Mouse (Mus musculus): ENCODE measurements around the gene Hoxb8. TPM values are rescaled to one million over a fixed set of nuclear protein-coding genes. Genes with fewer than 3 reads are reported as not detected.

Hoxb8 gene
- total RNA-seq, 2 experiments from 2014 or later, result not detected

DNA sequence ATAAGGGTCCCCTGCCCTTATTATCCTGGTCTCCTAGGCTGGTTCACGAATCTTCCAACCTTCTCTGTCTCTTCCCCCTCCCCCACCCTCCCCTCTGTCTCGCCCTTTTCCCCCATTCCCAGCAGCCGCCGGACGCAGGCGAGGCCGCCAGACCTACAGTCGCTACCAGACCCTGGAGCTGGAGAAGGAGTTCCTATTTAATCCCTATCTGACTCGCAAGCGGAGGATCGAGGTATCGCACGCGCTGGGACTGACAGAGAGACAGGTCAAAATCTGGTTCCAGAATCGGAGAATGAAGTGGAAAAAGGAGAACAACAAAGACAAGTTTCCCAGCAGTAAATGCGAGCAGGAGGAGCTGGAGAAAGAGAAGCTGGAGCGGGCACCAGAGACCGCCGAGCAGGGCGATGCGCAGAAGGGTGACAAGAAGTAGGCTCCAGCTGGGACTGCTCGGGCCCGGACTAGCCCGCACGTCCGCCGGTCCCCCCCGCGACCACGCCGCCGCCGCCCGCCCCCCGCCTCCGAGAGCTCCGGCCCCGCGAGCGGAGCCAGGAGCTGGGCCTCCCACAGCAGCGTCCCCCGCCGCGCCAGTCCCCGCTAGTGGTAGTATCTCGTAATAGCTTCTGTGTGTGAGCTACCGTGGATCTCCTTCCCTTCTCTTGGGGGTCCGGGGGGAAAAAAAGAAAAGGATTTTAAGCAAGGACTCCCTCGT lies 2.5 kb downstream of the Hoxb8 start:
- peak; percentile 48; the same call in 1 of the 2 replicates for ATAC-seq (replicated peaks; ENCODE audit: low FRiP score, low TSS enrichment, poor library complexity, severe bottlenecking)

- no peak for ATAC-seq (replicated peaks; ENCODE audit: low FRiP score, low TSS enrichment, poor library complexity, severe bottlenecking)
Observed at GRCm38 (mm10) chr11:96284774-96285734, 3.3 kb downstream of the Hoxb8 start.

- no peak for ATAC-seq (replicated peaks; ENCODE audit: low FRiP score, low TSS enrichment, poor library complexity, severe bottlenecking)
Observed at GRCm38 (mm10) chr11:96285771-96286738, 4.3 kb downstream of the Hoxb8 start, which contains the start of gene Hoxb7. Gene Hoxb7, plus strand, starts transcription at chr11:96286623.

DNA sequence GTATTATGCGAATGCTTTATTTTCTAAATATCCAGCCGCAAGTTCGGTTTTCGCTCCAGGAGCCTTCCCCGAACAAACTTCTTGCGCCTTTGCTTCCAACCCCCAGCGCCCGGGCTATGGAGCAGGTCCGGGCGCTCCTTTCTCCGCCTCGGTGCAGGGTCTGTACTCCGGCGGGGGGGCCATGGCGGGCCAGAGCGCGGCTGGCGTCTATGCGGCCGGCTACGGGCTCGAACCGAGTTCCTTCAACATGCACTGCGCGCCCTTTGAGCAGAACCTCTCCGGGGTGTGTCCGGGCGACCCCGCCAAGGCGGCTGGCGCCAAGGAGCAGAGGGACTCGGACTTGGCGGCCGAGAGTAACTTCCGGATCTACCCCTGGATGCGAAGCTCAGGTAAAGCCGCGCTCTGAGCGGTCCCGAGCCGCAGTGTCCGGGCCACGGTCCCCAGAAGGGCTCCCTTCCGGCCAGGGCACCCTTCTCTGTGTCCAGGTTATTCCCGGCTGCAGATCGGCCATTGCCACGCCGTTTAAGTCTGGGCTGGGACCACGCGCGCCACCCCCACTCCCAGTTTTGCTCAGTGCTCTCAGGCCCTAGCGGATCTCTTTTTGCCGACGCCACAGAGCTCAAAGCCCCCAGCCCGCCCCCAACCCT lies 5.2 kb downstream of the Hoxb8 start:
- ATAC-seq (replicated peaks; ENCODE audit: low FRiP score, low TSS enrichment, poor library complexity, severe bottlenecking), result no peak

DNA sequence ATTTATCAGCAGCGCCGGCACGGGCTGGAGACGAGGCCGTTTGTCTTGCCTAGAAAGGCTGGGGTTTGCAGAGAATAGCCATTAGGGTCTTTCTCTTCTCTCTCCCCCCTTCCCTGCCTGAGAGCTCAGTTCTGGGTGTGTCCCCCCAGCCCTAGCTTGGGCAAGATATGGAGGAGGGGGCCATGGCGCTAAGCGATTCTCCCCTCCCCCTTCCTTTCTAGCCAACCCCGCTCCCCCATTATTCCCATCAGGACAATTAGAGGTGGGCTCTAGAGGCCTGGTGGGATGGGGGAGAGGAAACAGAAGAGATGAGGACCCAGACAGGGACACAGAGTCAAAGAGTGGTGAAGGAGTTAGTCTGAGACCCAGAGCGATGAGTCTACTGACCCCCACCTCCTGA lies 5.7 kb downstream of the Hoxb8 start:
- ATAC-seq (replicated peaks; ENCODE audit: low FRiP score, low TSS enrichment, poor library complexity, severe bottlenecking), result no peak

GRCm38 (mm10) chr11:96288455-96289221 lies 6.9 kb downstream of the Hoxb8 start:
- no peak for ATAC-seq (replicated peaks; ENCODE audit: low FRiP score, low TSS enrichment, poor library complexity, severe bottlenecking)

DNA sequence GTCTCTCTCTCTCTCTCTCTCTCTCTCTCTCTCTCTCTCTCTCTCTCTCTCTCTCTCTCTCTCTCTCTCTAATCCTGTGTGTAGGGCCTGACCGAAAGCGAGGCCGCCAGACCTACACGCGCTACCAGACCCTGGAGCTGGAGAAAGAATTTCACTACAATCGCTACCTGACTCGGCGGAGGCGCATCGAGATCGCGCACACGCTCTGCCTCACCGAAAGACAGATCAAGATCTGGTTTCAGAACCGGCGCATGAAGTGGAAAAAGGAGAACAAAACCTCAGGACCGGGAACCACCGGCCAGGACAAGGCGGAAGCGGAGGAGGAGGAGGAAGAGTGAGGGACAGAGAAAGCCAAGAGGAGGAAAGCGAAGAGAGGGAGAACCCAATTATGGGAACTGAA lies 7.6 kb downstream of the Hoxb8 start:
- no peak for ATAC-seq (replicated peaks; ENCODE audit: low FRiP score, low TSS enrichment, poor library complexity, severe bottlenecking)

- no peak for ATAC-seq (replicated peaks; ENCODE audit: low FRiP score, low TSS enrichment, poor library complexity, severe bottlenecking)
Observed at GRCm38 (mm10) chr11:96289837-96290236, 8.1 kb downstream of the Hoxb8 start.

- no peak for ATAC-seq (replicated peaks; ENCODE audit: low FRiP score, low TSS enrichment, poor library complexity, severe bottlenecking)
Observed at GRCm38 (mm10) chr11:96290705-96291355, 9.1 kb downstream of the Hoxb8 start.

GRCm38 (mm10) chr11:96291681-96292564 lies 10.2 kb downstream of the Hoxb8 start, which contains the start of gene Hoxb6:
Gene Hoxb6, plus strand, starts transcription at chr11:96292476.
- no peak for ATAC-seq (replicated peaks; ENCODE audit: low FRiP score, low TSS enrichment, poor library complexity, severe bottlenecking)

- ATAC-seq (replicated peaks; ENCODE audit: low FRiP score, low TSS enrichment, poor library complexity, severe bottlenecking), result no peak
Observed at GRCm38 (mm10) chr11:96292565-96293301, 11.0 kb downstream of the Hoxb8 start.

DNA sequence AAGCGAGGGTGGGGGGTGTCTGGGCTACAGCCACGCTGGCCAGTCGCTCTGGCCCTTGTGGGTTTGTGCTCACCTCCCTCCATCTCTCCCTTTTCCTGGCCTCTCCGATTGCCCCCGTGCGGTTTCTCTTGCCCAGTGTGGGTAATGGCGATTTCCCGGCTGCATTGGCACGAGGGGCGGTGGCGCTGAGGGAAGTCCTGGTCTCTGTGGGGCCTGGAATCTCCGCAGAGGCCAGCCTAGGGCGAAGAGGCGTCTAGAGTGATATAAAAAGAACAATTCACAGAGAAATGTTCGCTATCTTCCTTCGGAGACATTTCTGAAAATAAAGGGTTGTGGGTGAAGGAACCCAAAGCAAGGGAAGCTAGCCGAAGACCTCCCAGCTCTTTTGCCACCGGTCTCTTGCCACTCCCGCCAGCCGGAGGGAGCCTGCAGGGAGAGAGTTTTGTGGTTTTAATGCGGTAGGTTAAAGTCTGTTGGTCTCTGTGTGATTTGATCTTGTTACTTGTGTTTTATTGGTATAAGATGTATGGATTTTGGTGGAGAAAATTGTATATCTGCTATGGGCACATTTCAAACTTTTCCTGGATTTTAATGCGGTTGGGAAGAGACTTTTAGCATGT lies 11.7 kb downstream of the Hoxb8 start:
- ATAC-seq (replicated peaks; ENCODE audit: low FRiP score, low TSS enrichment, poor library complexity, severe bottlenecking), result no peak

- peak; percentile 78 for ATAC-seq (replicated peaks; ENCODE audit: low FRiP score, low TSS enrichment, poor library complexity, severe bottlenecking)
Observed at GRCm38 (mm10) chr11:96294245-96295091, 12.8 kb downstream of the Hoxb8 start.

GRCm38 (mm10) chr11:96295092-96295835 lies 13.6 kb downstream of the Hoxb8 start:
- no peak for ATAC-seq (replicated peaks; ENCODE audit: low FRiP score, low TSS enrichment, poor library complexity, severe bottlenecking)
